Comparison of ENCODE assay signal across 12 mouse cellular contexts in the genomic region with DNA sequence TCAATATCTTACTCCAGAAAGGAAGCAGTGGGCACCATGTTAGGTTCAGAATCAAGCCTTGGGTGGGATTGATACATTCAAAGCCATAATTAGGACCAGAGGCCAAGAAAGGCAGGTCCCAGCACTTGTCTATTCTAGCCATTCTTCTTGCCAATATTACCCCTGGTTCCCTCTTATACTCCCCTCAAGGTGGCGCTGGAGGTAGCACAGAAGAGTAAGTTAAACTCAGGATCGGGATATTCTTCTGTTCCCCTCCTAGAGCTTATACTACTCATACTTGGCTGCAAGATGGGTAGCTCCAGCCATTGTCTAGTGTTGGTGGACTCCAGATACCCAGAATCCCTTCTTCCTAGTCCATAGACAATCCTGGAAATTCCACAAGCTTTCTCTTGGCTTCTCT. TPM values are rescaled to one million over a fixed set of nuclear protein-coding genes. Genes with fewer than 3 reads are reported as not detected.
A peak's percentile ranks its signal among the peaks of the same experiment; 100 is the strongest.
DNase-seq lines count a peak whose midpoint lies in the region; ATAC-seq and TF ChIP-seq lines count a peak whose summit lies in the region.
"Had no signal": no experiment of that assay in that cellular context is flagged by ENCODE, and none has a peak within 500 bp of the region (broad histone marks: within the 10 kb centered on the region; RNA-seq: fewer than 3 reads in every experiment).

No protein-coding gene starts in this region.

- peak; percentile 29 for DNase-seq in CD4-positive, CD25-positive, alpha-beta regulatory T cell, adult 2 months (ENCODE audit: low read depth, low spot score)
- DNase-seq in layer of hippocampus, adult 2 months (ENCODE audit: low spot score in 2 of 2), result no peak
- DNase-seq in layer of hippocampus, postnatal 25 days (ENCODE audit: extremely low spot score in 1 of 2, low spot score in 1 of 2), result no peak
- no peak for DNase-seq in midbrain, postnatal 0 days (ENCODE audit: low spot score)
- DNase-seq in midbrain, embryonic 11.5 days (ENCODE audit: low spot score, missing footprints), result no peak
- DNase-seq in splenic B cell, adult 2 months (ENCODE audit: low read depth, low spot score), result peak; percentile 9
- DNase-seq in adrenal gland, postnatal 36 days, result no peak
- DNase-seq: cerebellum, adult 11 months; right cerebral cortex, postnatal 14 days had no signal

- 30% methylated on average over 2 of the region's 2 CpGs for WGBS in midbrain, postnatal 0 days
- WGBS in midbrain, embryonic 11.5 days, result 39% methylated on average over 2 of the region's 2 CpGs

- no peaks in the 10 kb centered on the region for H3K4me1 ChIP-seq in midbrain, postnatal 0 days (ENCODE audit: insufficient read depth, low read length)
- peaks cover 4% of the 10 kb centered on the region for H3K4me1 ChIP-seq in midbrain, embryonic 11.5 days (ENCODE audit: control insufficient read depth, insufficient read depth, low read length)
- H3K4me1 ChIP-seq: neural tube, embryonic 13.5 days had no signal

- no peak overlapping the region for H3K9ac ChIP-seq in midbrain, postnatal 0 days (replicated peaks; ENCODE audit: low read length, poor library complexity, severe bottlenecking)
- no peak overlapping the region for H3K9ac ChIP-seq in midbrain, embryonic 11.5 days (ENCODE audit: low read length)
- H3K9ac ChIP-seq: forebrain, embryonic 13.5 days; neural tube, embryonic 13.5 days had no signal

- ATAC-seq in CD4-positive, CD25-positive, alpha-beta regulatory T cell, adult 4 months, result no peak
- no peak for ATAC-seq in midbrain, postnatal 0 days (ENCODE audit: low FRiP score)
- no peak for ATAC-seq in midbrain, embryonic 11.5 days (ENCODE audit: low FRiP score)
- ATAC-seq: forebrain, embryonic 13.5 days had no signal

- no peak overlapping the region for H3K4me3 ChIP-seq in layer of hippocampus, adult 2 months
- no peak overlapping the region for H3K4me3 ChIP-seq in midbrain, postnatal 0 days (ENCODE audit: low read depth, low read length)
- no peak overlapping the region for H3K4me3 ChIP-seq in midbrain, embryonic 11.5 days (ENCODE audit: low read depth, low read length)
- H3K4me3 ChIP-seq: forebrain, embryonic 13.5 days; neural tube, embryonic 13.5 days had no signal

- no peak overlapping the region for H3K4me2 ChIP-seq in midbrain, postnatal 0 days (ENCODE audit: low read depth, low read length, poor library complexity, severe bottlenecking)
- H3K4me2 ChIP-seq in midbrain, embryonic 11.5 days, result no peak overlapping the region
- H3K4me2 ChIP-seq: forebrain, embryonic 13.5 days; neural tube, embryonic 13.5 days had no signal

- H3K36me3 ChIP-seq in midbrain, postnatal 0 days (ENCODE audit: insufficient read depth, low read length), result no peaks in the 10 kb centered on the region
- H3K36me3 ChIP-seq in midbrain, embryonic 11.5 days (ENCODE audit: control insufficient read depth, insufficient read depth, low read length), result no peaks in the 10 kb centered on the region
- H3K36me3 ChIP-seq in splenic B cell, adult 2 months (ENCODE audit: control insufficient read depth, insufficient read depth, low read length, poor library complexity, severe bottlenecking), result no peaks in the 10 kb centered on the region
- H3K36me3 ChIP-seq: neural tube, embryonic 13.5 days had no signal

- H3K27me3 ChIP-seq in midbrain, postnatal 0 days (ENCODE audit: insufficient read depth, low read length), result no peaks in the 10 kb centered on the region
- H3K27me3 ChIP-seq in midbrain, embryonic 11.5 days (ENCODE audit: control insufficient read depth, insufficient read depth, low read length), result no peaks in the 10 kb centered on the region
- no peaks in the 10 kb centered on the region for H3K27me3 ChIP-seq in splenic B cell, adult 2 months (ENCODE audit: control insufficient read depth, insufficient read depth, low read length, poor library complexity, severe bottlenecking)
- H3K27me3 ChIP-seq: forebrain, embryonic 13.5 days had no signal

- H3K27ac ChIP-seq in layer of hippocampus, adult 2 months, result no peak overlapping the region
- no peak overlapping the region for H3K27ac ChIP-seq in midbrain, postnatal 0 days (ENCODE audit: low read depth, low read length)
- H3K27ac ChIP-seq in midbrain, embryonic 11.5 days (ENCODE audit: low read depth, low read length), result no peak overlapping the region
- H3K27ac ChIP-seq: forebrain, embryonic 13.5 days; neural tube, embryonic 13.5 days had no signal

- H3K9me3 ChIP-seq in midbrain, postnatal 0 days (ENCODE audit: low read length), result no peaks in the 10 kb centered on the region
- H3K9me3 ChIP-seq in midbrain, embryonic 11.5 days (ENCODE audit: control insufficient read depth, low read length), result no peaks in the 10 kb centered on the region
- H3K9me3 ChIP-seq: forebrain, embryonic 13.5 days; neural tube, embryonic 13.5 days had no signal

- TF ChIP-seq CTCF in layer of hippocampus, adult 2 months (conservative IDR thresholded peaks at IDR 0.05), result peak; percentile 50
- TF ChIP-seq CTCF in midbrain, postnatal 0 days (IDR thresholded peaks at IDR 0.05), result peak; percentile 11; the same call in 1 of the 2 replicates

RNA-seq across cellular contexts. Expression of a gene that starts 6.2 kb away (rescaled TPM):
- polyA plus RNA-seq in CD4-positive, CD25-positive, alpha-beta regulatory T cell, adult 4 months (2017; shearing (Covaris generic)), result 1 to 10 TPM; 1.4 to 3.7 TPM
- total RNA-seq in layer of hippocampus, adult 2 months (2021), result under 1 TPM; 0.12 to 0.23 TPM
- under 1 TPM; 0.14 to 0.37 TPM for total RNA-seq in layer of hippocampus, postnatal 25 days (2021)
- 1.0 and 1.2 TPM in 2 replicates for total RNA-seq in midbrain, postnatal 0 days (2014; rRNA removed)
- 0.28 and 0.31 TPM in 2 replicates for polyA plus RNA-seq in midbrain, postnatal 0 days (2015; fragmentation: Nextera tagmentation; extraction: Ambion mirVana)
- polyA plus RNA-seq in midbrain, embryonic 11.5 days (2014; fragmentation: Nextera tagmentation; extraction: Ambion mirVana), result 19.9 and 23.4 TPM in 2 replicates
- total RNA-seq in adrenal gland, postnatal 36 days (2021), result under 1 TPM; 0.63 to 0.89 TPM

RNA-seq across cellular contexts. Expression of a gene that starts 26.1 kb away (rescaled TPM):
- polyA plus RNA-seq in CD4-positive, CD25-positive, alpha-beta regulatory T cell, adult 4 months (2017; shearing (Covaris generic)), result 1,000 to 10,000 TPM; 1,685 to 1,975 TPM
- total RNA-seq in layer of hippocampus, adult 2 months (2021), result 100 to 1,000 TPM; 416 to 499 TPM
- total RNA-seq in layer of hippocampus, postnatal 25 days (2021), result 100 to 1,000 TPM; 479 to 480 TPM
- total RNA-seq in midbrain, postnatal 0 days (2014; rRNA removed), result 809 and 834 TPM in 2 replicates
- 345 and 356 TPM in 2 replicates for polyA plus RNA-seq in midbrain, postnatal 0 days (2015; fragmentation: Nextera tagmentation; extraction: Ambion mirVana)
- 657 and 675 TPM in 2 replicates for polyA plus RNA-seq in midbrain, embryonic 11.5 days (2014; fragmentation: Nextera tagmentation; extraction: Ambion mirVana)
- 1,000 to 10,000 TPM in 1 of 2 experiments, 100 to 1,000 TPM in 1; 902 to 1,048 TPM for total RNA-seq in adrenal gland, postnatal 36 days (2021)

RNA-seq across cellular contexts. Expression of a gene that starts 43.8 kb away (rescaled TPM):
- polyA plus RNA-seq in CD4-positive, CD25-positive, alpha-beta regulatory T cell, adult 4 months (2017; shearing (Covaris generic)), result 10 to 100 TPM; 17.9 to 60.8 TPM
- 10 to 100 TPM; 25.0 to 34.5 TPM for total RNA-seq in layer of hippocampus, adult 2 months (2021)
- 10 to 100 TPM; 28.0 to 36.0 TPM for total RNA-seq in layer of hippocampus, postnatal 25 days (2021)
- 7.7 and 17.8 TPM in 2 replicates for total RNA-seq in midbrain, postnatal 0 days (2014; rRNA removed)
- polyA plus RNA-seq in midbrain, postnatal 0 days (2015; fragmentation: Nextera tagmentation; extraction: Ambion mirVana), result 41.1 and 54.6 TPM in 2 replicates
- 70.8 and 78.5 TPM in 2 replicates for polyA plus RNA-seq in midbrain, embryonic 11.5 days (2014; fragmentation: Nextera tagmentation; extraction: Ambion mirVana)
- total RNA-seq in adrenal gland, postnatal 36 days (2021), result 10 to 100 TPM; 58.7 to 59.6 TPM

Comparison
In these comparisons a context has a peak if more than half of its experiments do, and no peak if none do; other contexts are left out.
1. DNase-seq: peak in CD4-positive, CD25-positive, alpha-beta regulatory T cell, adult 2 months (single experiment) and splenic B cell, adult 2 months (single experiment); none in layer of hippocampus, adult 2 months (0 of 2), layer of hippocampus, postnatal 25 days (0 of 2), midbrain, postnatal 0 days (single experiment), midbrain, embryonic 11.5 days (single experiment) and adrenal gland, postnatal 36 days (0 of 2).